Mouse (Mus musculus) megakaryocyte-erythroid progenitor cell, adult 5-6 weeks (primary cell): ENCODE measurements around the gene Eno2. TPM values are rescaled to one million over a fixed set of nuclear protein-coding genes. Genes with fewer than 3 reads are reported as not detected.
A peak's percentile ranks its signal among the peaks of the same experiment; 100 is the strongest.

Experiments used
- ATAC-seq: replicated peaks from 2 replicates; pipeline ENCODE4 v1.8.0; 2016; ENCODE audit warnings: mild to moderate bottlenecking, inconsistent platforms; ENCODE audit not compliant: severe bottlenecking, poor library complexity, low FRiP score, low TSS enrichment
- total RNA-seq, 2 experiments: library from RNA; stranded (forward) in 1 of 2; stranded (reverse) in 1 of 2; fragments of 200-1000, 215-1000 nt in 1 of 2; fragments of >200 nt in 1 of 2; fragmentation: Nextera tagmentation in 1 of 2; gene quantifications; 2 replicates each; pipeline ENCODE4 v1.2.3; 2014 to 2017

Eno2 gene
- total RNA-seq, 2 experiments from 2014 or later: not detected

- no peak for ATAC-seq
Observed at GRCm38 (mm10) chr6:124720904-124721303, 48.6 kb downstream of the Eno2 start.

- peak; percentile 60 for ATAC-seq
Observed at GRCm38 (mm10) chr6:124719354-124719978, 50.0 kb downstream of the Eno2 start.

- ATAC-seq: no peak
Observed at GRCm38 (mm10) chr6:124718703-124719102, 50.8 kb downstream of the Eno2 start.

- no peak for ATAC-seq
Observed at GRCm38 (mm10) chr6:124717968-124718367, 51.5 kb downstream of the Eno2 start.

GRCm38 (mm10) chr6:124716864-124717490, 52.5 kb downstream of the Eno2 start:
- no peak for ATAC-seq

- no peak for ATAC-seq
Observed at GRCm38 (mm10) chr6:124712918-124713317, 56.6 kb downstream of the Eno2 start.

- peak; percentile 87 for ATAC-seq
Observed at GRCm38 (mm10) chr6:124711824-124712782, 57.4 kb downstream of the Eno2 start, which contains the start of the genes Emg1 and Phb2. Emg1 (minus strand) TSS chr6:124712178. Phb2 (plus strand) TSS chr6:124712336.

Other genes with a start within 250 kb of the Eno2 start
- gene C1s1, start 227.3 kb downstream of the Eno2 start, total RNA-seq (2014; fragmentation: Nextera tagmentation): not detected in 2 replicates
- not detected in 2 replicates for gene C1s1, start 227.3 kb downstream of the Eno2 start, total RNA-seq (2017)
- not detected in 2 replicates for gene C1rb, start 199.4 kb downstream of the Eno2 start, total RNA-seq (2014; fragmentation: Nextera tagmentation)
- not detected in 2 replicates for gene C1rb, start 199.4 kb downstream of the Eno2 start, total RNA-seq (2017)
- gene C1s2, start 133.6 kb downstream of the Eno2 start, total RNA-seq (2014; fragmentation: Nextera tagmentation): not detected in 2 replicates
- gene C1s2, start 133.6 kb downstream of the Eno2 start, total RNA-seq (2017): not detected in 2 replicates
- 78.8 and 91.1 TPM in 2 replicates for gene Lpcat3, start 106.6 kb downstream of the Eno2 start, total RNA-seq (2014; fragmentation: Nextera tagmentation)
- 53.1 and 89.0 TPM in 2 replicates for gene Lpcat3, start 106.6 kb downstream of the Eno2 start, total RNA-seq (2017)
- gene Emg1, start 57.5 kb downstream of the Eno2 start, total RNA-seq (2014; fragmentation: Nextera tagmentation): 242 and 387 TPM in 2 replicates
- gene Emg1, start 57.5 kb downstream of the Eno2 start, total RNA-seq (2017): 375 and 422 TPM in 2 replicates
- gene Phb2, start 57.3 kb downstream of the Eno2 start, total RNA-seq (2014; fragmentation: Nextera tagmentation): 467 and 537 TPM in 2 replicates
- 474 and 558 TPM in 2 replicates for gene Phb2, start 57.3 kb downstream of the Eno2 start, total RNA-seq (2017)
- gene Ptpn6, start 31.0 kb downstream of the Eno2 start, total RNA-seq (2014; fragmentation: Nextera tagmentation): 65.4 and 76.0 TPM in 2 replicates
- gene Ptpn6, start 31.0 kb downstream of the Eno2 start, total RNA-seq (2017): 189 and 237 TPM in 2 replicates
- gene Grcc10, start 28.3 kb downstream of the Eno2 start, total RNA-seq (2014; fragmentation: Nextera tagmentation): 110 and 141 TPM in 2 replicates
- gene Grcc10, start 28.3 kb downstream of the Eno2 start, total RNA-seq (2017): 66.5 and 83.5 TPM in 2 replicates
- gene Gm45234, start 13.7 kb downstream of the Eno2 start, total RNA-seq (2014; fragmentation: Nextera tagmentation): not detected in 2 replicates
- not detected in 2 replicates for gene Gm45234, start 13.7 kb downstream of the Eno2 start, total RNA-seq (2017)
- gene Atn1, start 13.1 kb downstream of the Eno2 start, total RNA-seq (2014; fragmentation: Nextera tagmentation): 12.9 and 14.4 TPM in 2 replicates
- gene Atn1, start 13.1 kb downstream of the Eno2 start, total RNA-seq (2017): 1.5 and 1.9 TPM in 2 replicates
- gene Lrrc23, start 10.1 kb upstream of the Eno2 start, total RNA-seq (2014; fragmentation: Nextera tagmentation): 0.77 TPM in 1 of 2 replicates, not detected in the other
- 6.7 TPM in 1 of 2 replicates, not detected in the other for gene Lrrc23, start 10.1 kb upstream of the Eno2 start, total RNA-seq (2017)
- gene Spsb2, start 39.0 kb upstream of the Eno2 start, total RNA-seq (2014; fragmentation: Nextera tagmentation): 1.9 and 5.1 TPM in 2 replicates
- gene Spsb2, start 39.0 kb upstream of the Eno2 start, total RNA-seq (2017): 4.1 and 5.5 TPM in 2 replicates
- gene Tpi1, start 44.6 kb upstream of the Eno2 start, total RNA-seq (2014; fragmentation: Nextera tagmentation): 258 and 264 TPM in 2 replicates
- 179 and 201 TPM in 2 replicates for gene Tpi1, start 44.6 kb upstream of the Eno2 start, total RNA-seq (2017)
- gene Usp5, start 59.8 kb upstream of the Eno2 start, total RNA-seq (2014; fragmentation: Nextera tagmentation): 85.0 and 100 TPM in 2 replicates
- gene Usp5, start 59.8 kb upstream of the Eno2 start, total RNA-seq (2017): 75.7 and 80.9 TPM in 2 replicates
- 100 and 181 TPM in 2 replicates for gene Cdca3, start 59.9 kb upstream of the Eno2 start, total RNA-seq (2014; fragmentation: Nextera tagmentation)
- gene Cdca3, start 59.9 kb upstream of the Eno2 start, total RNA-seq (2017): 90.3 and 111 TPM in 2 replicates
- gene Gnb3, start 70.6 kb upstream of the Eno2 start, total RNA-seq (2014; fragmentation: Nextera tagmentation): not detected in 2 replicates
- gene Gnb3, start 70.6 kb upstream of the Eno2 start, total RNA-seq (2017): not detected in 2 replicates
- gene P3h3, start 88.1 kb upstream of the Eno2 start, total RNA-seq (2014; fragmentation: Nextera tagmentation): 0.61 and 3.0 TPM in 2 replicates
- gene P3h3, start 88.1 kb upstream of the Eno2 start, total RNA-seq (2017): 0.89 and 2.2 TPM in 2 replicates
- not detected in 2 replicates for gene Gpr162, start 94.3 kb upstream of the Eno2 start, total RNA-seq (2014; fragmentation: Nextera tagmentation)
- not detected in 2 replicates for gene Gpr162, start 94.3 kb upstream of the Eno2 start, total RNA-seq (2017)
- not detected in 2 replicates for gene Cd4, start 118.5 kb upstream of the Eno2 start, total RNA-seq (2014; fragmentation: Nextera tagmentation)
- gene Cd4, start 118.5 kb upstream of the Eno2 start, total RNA-seq (2017): not detected in 2 replicates
- gene Lag3, start 142.0 kb upstream of the Eno2 start, total RNA-seq (2014; fragmentation: Nextera tagmentation): 0.09 and 0.35 TPM in 2 replicates
- gene Lag3, start 142.0 kb upstream of the Eno2 start, total RNA-seq (2017): 1.6 TPM in 1 of 2 replicates, not detected in the other
- gene Ptms, start 150.4 kb upstream of the Eno2 start, total RNA-seq (2014; fragmentation: Nextera tagmentation): 5.3 and 30.7 TPM in 2 replicates
- 21.6 and 22.1 TPM in 2 replicates for gene Ptms, start 150.4 kb upstream of the Eno2 start, total RNA-seq (2017)
- 103 and 117 TPM in 2 replicates for gene Mlf2, start 161.7 kb upstream of the Eno2 start, total RNA-seq (2014; fragmentation: Nextera tagmentation)
- 59.2 and 99.1 TPM in 2 replicates for gene Mlf2, start 161.7 kb upstream of the Eno2 start, total RNA-seq (2017)
- 71.0 and 117 TPM in 2 replicates for gene Cops7a, start 195.9 kb upstream of the Eno2 start, total RNA-seq (2014; fragmentation: Nextera tagmentation)
- gene Cops7a, start 195.9 kb upstream of the Eno2 start, total RNA-seq (2017): 46.8 and 57.5 TPM in 2 replicates
- not detected in 2 replicates for gene Pianp, start 227.0 kb upstream of the Eno2 start, total RNA-seq (2014; fragmentation: Nextera tagmentation)
- gene Pianp, start 227.0 kb upstream of the Eno2 start, total RNA-seq (2017): not detected in 2 replicates
- gene Zfp384, start 239.5 kb upstream of the Eno2 start, total RNA-seq (2014; fragmentation: Nextera tagmentation): 67.0 and 86.8 TPM in 2 replicates
- gene Zfp384, start 239.5 kb upstream of the Eno2 start, total RNA-seq (2017): 18.5 and 18.6 TPM in 2 replicates